Mouse (Mus musculus) heart, postnatal 36 days (tissue): ENCODE results near the gene Gtf3c6. TPM values are rescaled to one million over a fixed set of nuclear protein-coding genes. Genes with fewer than 3 reads are reported as not detected.

Source experiments
- total RNA-seq, 2 experiments: library from RNA; stranded (reverse); gene quantifications; 2 replicates each; pipeline ENCODE4 v1.2.3; 2021

Gene Gtf3c6
- total RNA-seq, 2 experiments from 2014 or later, result 21.6 to 25.5 TPM

Other genes with a start within 250 kb of the Gtf3c6 start
- gene Mfsd4b1, start 232.8 kb downstream of the Gtf3c6 start, total RNA-seq, result 1 to 10 TPM; 2.2 to 2.4 TPM
- 10 to 100 TPM; 17.8 to 23.8 TPM for gene Slc16a10, start 115.8 kb downstream of the Gtf3c6 start, total RNA-seq
- 10 to 100 TPM in 1 of 2 experiments, 1 to 10 TPM in 1; 9.7 to 12.5 TPM for gene Rpf2, start 11.1 kb downstream of the Gtf3c6 start, total RNA-seq
- gene Amd1, start 44.1 kb upstream of the Gtf3c6 start, total RNA-seq, result 10 to 100 TPM; 67.0 to 88.5 TPM
- 10 to 100 TPM; 14.5 to 16.1 TPM for gene Cdk19, start 81.5 kb upstream of the Gtf3c6 start, total RNA-seq